Mouse (Mus musculus) E14TG2a.4 (cell line): ENCODE measurements around the gene Rab6a.

ENCODE experiments used
- CTCF ChIP-seq: conservative IDR thresholded peaks from 2 replicates; pipeline ENCODE4 v1.5.1; 2014; ENCODE audit warnings: low read length
- NANOG ChIP-seq: IDR thresholded peaks from 2 replicates; pipeline ENCODE4 v1.6.1; 2014; ENCODE audit warnings: borderline replicate concordance, low read length, mixed read lengths

DNA sequence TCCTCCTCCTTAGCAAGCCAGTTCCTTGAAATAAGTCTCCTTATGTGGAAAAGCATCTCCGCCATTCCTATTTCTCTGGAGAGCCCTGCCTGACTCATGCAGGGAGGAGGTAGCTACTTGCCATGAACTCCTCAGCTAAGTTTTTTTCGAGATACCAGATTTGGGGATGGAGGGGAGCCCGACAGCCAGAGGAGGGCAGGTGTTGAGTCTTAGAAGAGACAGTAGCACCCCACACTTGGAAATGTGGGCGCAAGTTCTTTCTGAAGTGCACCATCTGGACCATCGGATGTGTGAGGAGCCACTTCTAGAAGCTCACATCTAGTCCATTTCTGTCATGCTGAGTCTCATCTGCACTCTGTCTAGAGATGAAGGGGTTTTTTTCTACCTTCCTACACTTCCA, 63.4 kb downstream of the Rab6a start:
- no peak for TF ChIP-seq CTCF
- no peak for TF ChIP-seq NANOG
